Mouse (Mus musculus) olfactory bulb, adult 2 months (tissue): Measurements from ENCODE around the gene Ankrd28. TPM values are rescaled to one million over a fixed set of nuclear protein-coding genes. Genes with fewer than 3 reads are reported as not detected.

Experiments
- H3K27ac ChIP-seq: fragments of 200-500 bp; 2 replicates; pipeline ENCODE4 v1.5.1; 2012; ENCODE audit warnings: low read depth, low read length; ENCODE audit not compliant: insufficient read depth
- H3K4me1 ChIP-seq: fragments of 200-500 bp; 2 replicates; pipeline ENCODE4 v1.6.1; 2012; ENCODE audit warnings: low read length; ENCODE audit not compliant: control insufficient read depth, insufficient read depth
- H3K4me3 ChIP-seq: fragments of 200-500 bp; 2 replicates; pipeline ENCODE4 v1.5.1; 2012; ENCODE audit warnings: mild to moderate bottlenecking, low read depth, low read length, moderate library complexity; ENCODE audit not compliant: insufficient read depth
- CTCF ChIP-seq: fragments of 200-500 bp; IDR thresholded peaks from 2 replicates; pipeline ENCODE4 v1.5.1; 2012; ENCODE audit warnings: low read depth, mild to moderate bottlenecking, low read length, moderate library complexity; ENCODE audit not compliant: insufficient read depth
- POLR2A ChIP-seq: fragments of 200-500 bp; IDR thresholded peaks from 2 replicates; pipeline ENCODE4 v1.6.1; 2012; ENCODE audit warnings: mild to moderate bottlenecking, low read depth, low read length, moderate library complexity; ENCODE audit not compliant: insufficient read depth
- WGBS: fragments of 180-500 bp; shearing (Covaris S2); methylation state at CpG from one replicate; pipeline ENCODE4 v1.1.7; 2018; 5-methylcytosine and 5-hydroxymethylcytosine counted together
- polyA plus RNA-seq: library from polyadenylated mRNA; stranded (reverse); fragments of >200 nt; gene quantifications from 2 replicates; pipeline ENCODE4 v1.2.4, GENCODE M21; 2012; ENCODE audit warnings: low replicate concordance; ENCODE audit not compliant: missing spikeins, insufficient read depth, insufficient read length

Ankrd28 gene
- polyA plus RNA-seq, 1 experiment = not detected

DNA sequence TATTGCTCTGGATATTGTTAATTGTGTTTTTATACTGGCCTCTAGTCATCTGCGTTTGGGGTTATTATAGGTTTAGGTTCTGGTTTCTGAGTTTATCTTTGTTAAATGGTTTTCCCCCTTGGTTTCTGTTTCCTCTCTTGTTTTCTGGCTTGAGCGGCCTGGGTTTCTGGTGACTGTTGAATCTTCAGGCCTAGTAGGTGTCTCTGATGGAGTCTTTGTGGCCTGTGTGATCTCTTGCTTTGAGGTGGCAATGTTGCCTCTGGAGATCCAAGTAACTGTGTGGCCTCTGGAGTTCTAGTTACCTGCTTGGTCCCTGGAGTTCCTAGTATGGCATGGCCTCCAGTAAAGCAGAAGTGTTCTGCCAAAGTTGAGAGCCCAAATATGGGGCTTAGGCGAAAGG, 149.8 kb downstream of the Ankrd28 start:
- WGBS = 97% methylated on average over 3 of the region's 3 CpGs
- TF ChIP-seq POLR2A (no peak), CTCF (no peak)
- Histone ChIP-seq H3K4me3 (no peak overlapping the region), H3K27ac (no peak overlapping the region), H3K4me1 (no peaks in the 10 kb centered on the region)

DNA sequence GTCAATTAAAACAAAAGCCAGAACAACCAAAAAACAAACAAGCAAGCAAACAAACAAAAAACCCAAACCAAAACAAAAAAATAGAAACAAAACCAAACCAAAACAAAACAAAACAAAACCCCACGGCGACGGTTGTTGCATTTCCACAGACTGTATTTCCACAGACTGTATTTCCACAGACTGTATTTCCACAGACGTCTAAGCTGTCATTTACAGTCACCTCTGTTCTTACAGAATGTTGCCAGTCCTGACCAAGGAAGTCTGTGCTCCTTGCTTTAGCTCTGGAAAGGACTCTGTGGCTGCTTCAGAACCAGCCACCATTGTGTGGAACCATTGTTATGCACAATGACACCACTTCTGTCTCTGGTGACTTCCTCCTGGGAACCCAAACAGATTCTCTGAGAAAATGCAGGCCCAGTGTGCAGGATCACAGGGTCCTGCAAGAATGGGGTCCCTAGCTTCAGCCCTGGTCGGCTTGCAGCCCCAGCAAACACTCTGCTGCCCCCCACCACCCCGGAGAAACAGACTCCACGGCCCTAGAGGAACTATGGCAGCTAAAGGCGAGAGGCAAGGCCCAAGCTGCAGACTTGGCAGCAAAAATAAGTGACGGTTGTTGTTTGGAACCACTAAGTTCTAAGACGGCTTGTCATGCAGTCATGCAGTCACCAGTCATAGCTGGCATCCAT, 158.7 kb downstream of the Ankrd28 start:
- Histone ChIP-seq H3K4me3 (no peak overlapping the region), H3K27ac (no peak overlapping the region), H3K4me1 (peaks cover 27% of the 10 kb centered on the region)
- WGBS = 69% methylated on average over 10 of the region's 10 CpGs
- no peak for TF ChIP-seq CTCF
- TF ChIP-seq POLR2A = no peak

DNA sequence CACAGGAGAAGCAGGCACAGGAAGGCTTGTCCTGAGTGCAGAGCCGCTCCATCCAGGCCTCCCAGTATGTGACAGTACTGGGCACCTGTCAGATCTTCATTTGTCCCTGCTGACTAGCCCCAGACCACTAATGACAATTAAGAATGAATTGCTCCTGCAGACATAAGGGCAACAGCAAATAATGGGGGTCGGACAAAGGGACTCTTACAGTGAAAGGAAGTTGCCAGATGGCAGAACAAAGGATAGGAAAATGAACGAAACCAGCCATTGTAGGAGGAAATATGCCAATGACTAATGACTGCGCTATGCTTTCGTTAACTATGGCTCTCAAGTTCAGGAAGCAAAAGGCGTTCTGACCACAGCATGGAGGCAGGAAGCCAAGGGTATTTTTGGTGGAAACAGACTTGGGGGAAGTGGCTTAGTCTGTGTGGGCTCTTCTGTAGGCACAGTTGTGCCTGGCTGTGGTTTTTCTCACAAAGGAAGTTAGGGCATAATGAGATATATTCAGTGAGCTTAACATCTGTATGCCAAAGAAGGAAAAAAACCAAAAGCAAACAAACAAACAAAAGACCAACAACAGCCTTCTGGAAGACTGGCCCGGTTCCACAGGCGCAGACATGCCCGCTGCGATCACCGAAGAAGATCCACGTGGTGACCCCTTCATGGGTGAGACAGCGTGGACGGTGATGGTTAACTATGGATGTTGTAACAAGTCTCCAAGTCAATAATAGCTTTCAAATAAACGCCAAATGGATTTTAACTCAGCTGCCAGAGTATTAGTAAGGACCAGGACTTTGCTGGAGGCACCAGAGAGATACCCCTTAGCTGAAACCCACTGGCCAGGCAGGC, 160.6 kb downstream of the Ankrd28 start:
- TF ChIP-seq CTCF = no peak
- no peak for TF ChIP-seq POLR2A
- Histone ChIP-seq H3K4me1 (peaks cover 37% of the 10 kb centered on the region), H3K4me3 (no peak overlapping the region), H3K27ac (peak overlapping the region; percentile 61)
- WGBS = 36% methylated on average over 15 of the region's 15 CpGs

DNA sequence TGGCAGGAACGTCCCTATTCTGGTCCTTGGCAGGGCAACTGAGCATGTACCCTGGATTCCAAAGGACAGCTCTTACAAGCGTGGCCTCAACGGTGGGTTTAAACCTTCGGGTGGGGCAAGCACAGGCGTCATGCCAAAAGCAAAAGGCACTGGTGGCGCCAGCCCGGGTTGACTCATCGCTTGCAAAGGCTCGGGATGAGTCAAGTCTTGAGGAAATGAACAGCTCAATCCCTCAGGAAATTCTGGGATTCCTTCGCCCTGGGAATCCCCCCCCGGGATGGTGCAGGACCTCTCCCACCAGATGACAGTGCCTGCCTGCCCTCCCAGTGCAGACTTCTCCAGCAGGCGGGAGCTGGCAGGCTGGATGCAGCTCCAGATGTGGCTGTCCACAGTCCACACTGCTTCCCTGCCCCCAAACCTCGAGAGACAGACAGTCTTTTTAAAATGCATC, 161.3 kb downstream of the Ankrd28 start:
- 21% methylated on average over 13 of the region's 13 CpGs for WGBS
- no peak overlapping the region for H3K4me3 ChIP-seq
- TF ChIP-seq POLR2A = no peak
- no peak for TF ChIP-seq CTCF
- peaks cover 38% of the 10 kb centered on the region for H3K4me1 ChIP-seq
- peak overlapping the region; percentile 61 for H3K27ac ChIP-seq

DNA sequence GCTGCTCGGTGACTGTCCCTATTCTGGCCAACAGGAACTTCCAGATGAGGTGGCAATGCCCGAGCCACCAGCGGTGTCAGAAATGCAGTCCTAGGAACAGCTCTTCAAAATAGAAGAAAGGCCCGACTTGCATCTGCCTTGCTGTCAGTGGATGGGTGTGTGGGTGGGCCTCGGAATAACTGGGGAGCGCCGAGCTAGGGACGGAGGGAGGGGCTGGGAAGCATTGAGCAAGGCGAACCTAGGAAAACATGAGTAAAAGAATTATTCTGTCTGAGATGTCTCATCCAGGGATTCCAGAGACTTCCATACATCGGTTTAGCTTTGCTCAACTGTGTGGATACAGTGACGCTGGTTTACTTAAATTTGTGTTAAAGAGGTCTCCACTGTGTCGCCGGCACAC, 162.1 kb downstream of the Ankrd28 start:
- 34% methylated on average over 13 of the region's 13 CpGs for WGBS
- Histone ChIP-seq H3K4me3 (no peak overlapping the region), H3K4me1 (peaks cover 46% of the 10 kb centered on the region), H3K27ac (peak overlapping the region; percentile 34)
- TF ChIP-seq CTCF (no peak), POLR2A (no peak)

DNA sequence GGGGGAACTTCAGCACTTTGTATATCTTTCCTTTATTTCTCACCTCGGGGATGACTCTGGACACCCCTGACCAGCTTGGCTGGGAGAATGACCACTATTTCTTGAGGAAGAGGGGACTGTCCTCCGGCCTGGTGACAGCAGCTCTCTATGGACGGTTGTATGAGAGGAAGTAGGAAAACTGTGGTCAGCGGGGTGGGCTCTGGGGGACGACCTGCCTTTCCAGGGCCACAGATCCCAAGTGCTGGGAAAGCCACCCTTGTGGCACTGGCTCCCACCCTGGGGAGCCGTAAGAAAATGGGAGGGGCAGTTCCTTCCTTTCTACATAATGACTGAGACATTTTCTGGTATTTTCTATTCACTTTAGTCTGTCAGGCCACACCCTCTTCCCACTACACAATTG, 162.7 kb downstream of the Ankrd28 start:
- peak overlapping the region; percentile 16; the same call in 1 of the 2 replicates for H3K27ac ChIP-seq
- H3K4me1 ChIP-seq = peaks cover 50% of the 10 kb centered on the region
- no peak overlapping the region for H3K4me3 ChIP-seq
- WGBS = 81% methylated on average over 6 of the region's 6 CpGs
- TF ChIP-seq CTCF (no peak), POLR2A (no peak)

DNA sequence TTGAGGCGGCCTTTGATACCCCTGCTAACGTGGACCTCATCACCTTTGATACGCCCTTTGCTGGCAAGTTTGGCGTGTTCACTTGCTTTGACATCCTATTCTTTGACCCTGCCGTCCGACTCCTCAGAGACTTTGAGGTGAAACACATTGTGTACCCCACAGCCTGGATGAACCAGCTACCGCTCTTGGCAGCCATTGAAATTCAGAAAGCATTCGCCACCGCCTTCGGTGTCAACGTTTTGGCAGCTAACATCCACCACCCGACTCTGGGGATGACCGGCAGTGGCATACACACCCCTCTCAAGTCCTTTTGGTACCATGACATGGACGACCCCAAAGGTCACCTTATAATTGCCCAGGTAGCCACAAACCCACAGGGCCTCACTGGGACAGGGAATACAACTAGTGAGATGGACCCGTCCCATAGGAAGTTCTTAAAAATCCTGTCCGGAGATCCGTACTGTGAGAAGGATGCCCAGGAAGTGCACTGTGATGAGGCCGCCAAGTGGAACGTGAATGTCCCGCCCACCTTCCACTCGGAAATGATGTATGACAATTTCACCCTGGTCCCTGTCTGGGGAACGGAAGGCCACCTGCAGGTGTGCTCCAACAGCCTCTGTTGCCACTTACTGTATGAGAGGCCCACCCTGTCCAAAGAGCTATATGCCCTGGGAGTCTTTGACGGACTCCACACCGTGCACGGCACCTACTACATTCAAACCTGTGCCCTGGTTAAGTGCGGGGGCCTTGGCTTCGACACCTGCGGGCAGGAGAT, 163.3 kb downstream of the Ankrd28 start:
- WGBS = 96% methylated on average over 28 of the region's 28 CpGs
- Histone ChIP-seq H3K4me3 (no peak overlapping the region), H3K4me1 (peaks cover 56% of the 10 kb centered on the region), H3K27ac (peak overlapping the region; percentile 16; the same call in 1 of the 2 replicates)
- TF ChIP-seq CTCF = no peak
- TF ChIP-seq POLR2A = no peak

DNA sequence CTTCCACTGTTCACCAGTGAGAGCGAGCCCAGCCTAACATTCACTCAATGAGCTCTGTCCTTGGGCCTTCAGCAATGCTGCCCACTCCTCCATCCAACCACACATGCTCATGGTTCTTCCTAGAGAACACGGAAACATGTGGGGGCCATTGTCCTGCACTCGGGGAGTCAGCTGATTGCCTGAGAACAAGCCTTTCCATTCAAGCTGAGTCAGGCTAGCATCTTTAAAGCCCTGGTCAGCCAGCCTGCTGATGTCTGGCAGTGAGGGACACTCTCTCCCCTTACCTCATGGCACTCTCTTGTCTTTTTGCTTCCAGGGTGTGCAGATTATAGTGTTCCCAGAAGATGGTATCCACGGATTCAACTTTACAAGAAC, 164.9 kb downstream of the Ankrd28 start:
- TF ChIP-seq POLR2A = no peak
- TF ChIP-seq CTCF = no peak
- H3K27ac ChIP-seq = no peak overlapping the region
- no peak overlapping the region for H3K4me3 ChIP-seq
- peaks cover 59% of the 10 kb centered on the region for H3K4me1 ChIP-seq
- 86% methylated on average over 4 of the region's 4 CpGs for WGBS
